Mouse (Mus musculus) cortical plate, adult 2 months (tissue): ENCODE data around the gene Acss1. TPM values are rescaled to one million over a fixed set of nuclear protein-coding genes. Genes with fewer than 3 reads are reported as not detected.

Source experiments
- H3K27ac ChIP-seq: fragments of 200-500 bp; 2 replicates; pipeline ENCODE4 v1.5.1; 2012; ENCODE audit warnings: low read length, control low read depth, inconsistent platforms; ENCODE audit not compliant: insufficient read depth
- H3K4me1 ChIP-seq: fragments of 200-500 bp; 2 replicates; pipeline ENCODE4 v1.6.1; 2011; ENCODE audit warnings: low read length; ENCODE audit not compliant: control insufficient read depth, insufficient read depth
- H3K4me3 ChIP-seq: fragments of 200-500 bp; 2 replicates; pipeline ENCODE4 v1.5.1; 2011; ENCODE audit warnings: mild to moderate bottlenecking, low read length, control low read depth; ENCODE audit not compliant: insufficient read depth
- CTCF ChIP-seq: fragments of 200-500 bp; IDR thresholded peaks from 2 replicates; pipeline ENCODE4 v1.5.1; 2011; ENCODE audit warnings: mild to moderate bottlenecking, control low read depth, low read length; ENCODE audit not compliant: insufficient read depth; ENCODE audit errors: extremely low read depth
- POLR2A ChIP-seq: fragments of 200-500 bp; IDR thresholded peaks from 2 replicates; pipeline ENCODE4 v1.6.1; 2011; ENCODE audit warnings: mild to moderate bottlenecking, low read length, control low read depth; ENCODE audit not compliant: insufficient read depth; ENCODE audit errors: extremely low read depth
- polyA plus RNA-seq: library from polyadenylated mRNA; depleted of rRNA; stranded (reverse); fragments of >200 nt; gene quantifications from 2 replicates; pipeline ENCODE4 v1.2.3, GENCODE M21; 2012

The Acss1 gene
- polyA plus RNA-seq, 1 experiment, result 28.8 TPM

GRCm38 (mm10) chr2:150610097-150610496 lies 58.2 kb downstream of the Acss1 start:
- Histone ChIP-seq H3K4me3 (no peak overlapping the region), H3K27ac (no peak overlapping the region), H3K4me1 (peaks cover 5% of the 10 kb centered on the region; the same call in 1 of the 2 replicates)
- TF ChIP-seq CTCF, result no peak
- TF ChIP-seq POLR2A, result no peak

GRCm38 (mm10) chr2:150608872-150609560 lies 59.3 kb downstream of the Acss1 start:
- TF ChIP-seq POLR2A, result no peak
- TF ChIP-seq CTCF, result peak; percentile 70; the same call in 1 of the 2 replicates
- Histone ChIP-seq H3K4me3 (peak overlapping the region; percentile 77; the same call in 1 of the 2 replicates), H3K4me1 (peaks cover 5% of the 10 kb centered on the region; the same call in 1 of the 2 replicates), H3K27ac (0 out of 2 replicates have a peak overlapping the region, but pooled peaks have one; percentile 15)

- no peak for TF ChIP-seq CTCF
- TF ChIP-seq POLR2A, result peak; percentile 83; the same call in 1 of the 2 replicates
- 0 out of 2 replicates have a peak within 1 kb of the TSS, but pooled peaks have one; percentile 15 for H3K27ac ChIP-seq
- peak within 1 kb of the TSS; percentile 77 for H3K4me3 ChIP-seq
Measured at GRCm38 (mm10) chr2:150608087-150608799, 60.1 kb downstream of the Acss1 start, which contains the start of gene Apmap. Gene Apmap (minus strand): TSS chr2:150608567.

GRCm38 (mm10) chr2:150607086-150607485 lies 61.2 kb downstream of the Acss1 start:
- TF ChIP-seq POLR2A (no peak), CTCF (no peak)
- no peak overlapping the region for H3K27ac ChIP-seq
- no peak overlapping the region; the same call in 1 of the 2 replicates for H3K4me3 ChIP-seq
- H3K4me1 ChIP-seq, result peaks cover 5% of the 10 kb centered on the region; the same call in 1 of the 2 replicates

More at GRCm38 (mm10) chr2:150608087-150608799, 60.1 kb downstream of the Acss1 start, which contains the start of gene Apmap:
- peaks cover 5% of the 10 kb centered on the region; the same call in 1 of the 2 replicates for H3K4me1 ChIP-seq

- H3K4me3 ChIP-seq, result no peak overlapping the region
- no peak for TF ChIP-seq POLR2A
- TF ChIP-seq CTCF, result no peak
- H3K4me1 ChIP-seq, result peaks cover 5% of the 10 kb centered on the region; the same call in 1 of the 2 replicates
- no peak overlapping the region for H3K27ac ChIP-seq
Measured at GRCm38 (mm10) chr2:150604802-150605201, 63.5 kb downstream of the Acss1 start.

- peaks cover 1% of the 10 kb centered on the region; the same call in 1 of the 2 replicates for H3K4me1 ChIP-seq
Measured at GRCm38 (mm10) chr2:150602166-150602565, 66.1 kb downstream of the Acss1 start.

GRCm38 (mm10) chr2:150600263-150600662 lies 68.0 kb downstream of the Acss1 start:
- Histone ChIP-seq H3K4me3 (no peak overlapping the region), H3K27ac (no peak overlapping the region), H3K4me1 (no peaks in the 10 kb centered on the region)
- TF ChIP-seq POLR2A, result no peak

More at GRCm38 (mm10) chr2:150602166-150602565, 66.1 kb downstream of the Acss1 start:
- Histone ChIP-seq H3K27ac (no peak overlapping the region), H3K4me3 (no peak overlapping the region)
- TF ChIP-seq POLR2A (no peak), CTCF (no peak)

GRCm38 (mm10) chr2:150595411-150596190 lies 72.7 kb downstream of the Acss1 start:
- no peak overlapping the region for H3K27ac ChIP-seq
- no peaks in the 10 kb centered on the region for H3K4me1 ChIP-seq
- no peak overlapping the region for H3K4me3 ChIP-seq
- TF ChIP-seq CTCF (no peak), POLR2A (no peak)

- Histone ChIP-seq H3K4me3 (no peak overlapping the region), H3K27ac (no peak overlapping the region), H3K4me1 (no peaks in the 10 kb centered on the region)
- no peak for TF ChIP-seq CTCF
Measured at GRCm38 (mm10) chr2:150589076-150589475, 79.2 kb downstream of the Acss1 start.
